Mouse (Mus musculus): ENCODE results near the gene Gm20594. TPM values are rescaled to one million over a fixed set of nuclear protein-coding genes. Genes with fewer than 3 reads are reported as not detected.

The Gm20594 gene
- polyA plus RNA-seq (2015; fragmentation: Nextera tagmentation; extraction: Ambion mirVana) = not detected in 2 replicates

DNA sequence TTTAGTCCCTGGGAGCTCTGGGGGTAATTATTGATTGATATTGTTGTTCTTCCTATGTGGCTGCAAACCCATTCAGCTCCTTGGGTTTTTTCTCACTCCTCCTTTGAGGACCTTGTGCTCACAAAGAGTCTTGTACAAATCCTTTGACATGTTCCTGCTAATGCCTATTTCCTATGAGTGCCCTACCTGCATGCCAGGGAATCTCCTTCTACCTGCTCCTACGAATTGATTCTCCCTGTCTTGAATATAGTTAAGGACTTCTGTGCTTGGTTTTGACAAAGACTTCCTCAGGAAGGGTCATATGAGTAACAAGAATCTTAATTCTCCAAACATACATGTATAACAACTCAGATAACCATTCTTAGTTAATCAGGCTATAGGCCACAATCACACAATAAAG is at the start of gene Gm20594:
Gene Gm20594, plus strand, starts transcription at position 301 of the 400 bp plus-strand sequence.
- no peak for DNase-seq (ENCODE audit: low spot score)

DNA sequence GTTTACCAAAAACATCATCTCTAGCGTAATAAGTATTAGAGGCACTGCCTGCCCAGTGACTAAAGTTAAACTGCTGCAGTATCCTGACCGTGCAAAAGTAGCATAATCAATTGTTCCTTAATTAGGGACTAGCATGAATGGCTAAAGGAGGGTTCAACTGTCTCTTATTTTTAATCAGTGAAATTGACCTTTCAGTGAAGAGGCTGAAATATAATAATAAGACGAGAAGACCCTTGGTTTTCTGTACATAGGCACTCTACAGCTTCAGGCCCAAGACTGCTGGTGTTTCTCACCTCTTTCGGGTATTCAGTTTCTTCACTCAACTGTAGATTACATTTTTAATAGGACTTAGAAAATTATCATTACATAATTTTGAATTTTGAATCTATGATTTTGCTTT is 398 bp downstream of the Gm20594 start:
- DNase-seq (ENCODE audit: low spot score) = no peak

- no peak for DNase-seq (ENCODE audit: low spot score)
Observed at GRCm38 (mm10) chr6:79833845-79834244, 16.1 kb downstream of the Gm20594 start.

- DNase-seq (ENCODE audit: low spot score) = no peak
Observed at GRCm38 (mm10) chr6:79846829-79847228, 29.1 kb downstream of the Gm20594 start.

Other genes with a start within 250 kb of the Gm20594 start
- 0.04 TPM in 1 of 2 replicates, not detected in the other for gene Lrrtm4, start 201.0 kb downstream of the Gm20594 start, polyA plus RNA-seq (2015; fragmentation: Nextera tagmentation; extraction: Ambion mirVana)